Mouse (Mus musculus) embryonic facial prominence, embryonic 12.5 days (tissue): Measurements from ENCODE around the gene Ctnna2. TPM values are rescaled to one million over a fixed set of nuclear protein-coding genes. Genes with fewer than 3 reads are reported as not detected.

Experiments used
- ATAC-seq: fragments of 200-750 bp; cut with Nextera tagmentation; 2 replicates; pipeline ENCODE4 v1.8.0; 2017; ENCODE audit not compliant: insufficient number of reproducible peaks, insufficient read depth, low FRiP score, low TSS enrichment
- H3K27ac ChIP-seq: fragments of 300-500 bp; sonication (generic); 2 replicates; pipeline ENCODE4 v1.5.1; 2016; ENCODE audit warnings: mild to moderate bottlenecking
- H3K27me3 ChIP-seq: fragments of 300-500 bp; sonication (generic); 2 replicates; pipeline ENCODE4 v1.6.1; 2016; ENCODE audit warnings: mild to moderate bottlenecking, moderate library complexity
- H3K36me3 ChIP-seq: fragments of 300-500 bp; sonication (generic); 2 replicates; pipeline ENCODE4 v1.6.1; 2016; ENCODE audit warnings: mild to moderate bottlenecking
- H3K4me1 ChIP-seq: fragments of 300-500 bp; sonication (generic); 2 replicates; pipeline ENCODE4 v1.6.1; 2016
- H3K4me2 ChIP-seq: fragments of 300-500 bp; sonication (generic); replicated peaks from 2 replicates; pipeline ENCODE4 v1.6.1; 2016; ENCODE audit warnings: mild to moderate bottlenecking, moderate library complexity
- H3K4me3 ChIP-seq: fragments of 300-500 bp; sonication (generic); 2 replicates; pipeline ENCODE4 v1.5.1; 2016; ENCODE audit warnings: mild to moderate bottlenecking
- H3K9ac ChIP-seq: fragments of 300-500 bp; sonication (generic); 2 replicates; pipeline ENCODE4 v1.6.1; 2016; ENCODE audit warnings: mild to moderate bottlenecking, moderate library complexity
- H3K9me3 ChIP-seq: fragments of 300-500 bp; sonication (generic); 2 replicates; pipeline ENCODE4 v1.6.1; 2016; ENCODE audit warnings: mild to moderate bottlenecking, moderate library complexity
- WGBS: fragments of 180-500 bp; shearing (Covaris S2); methylation state at CpG from one replicate; pipeline ENCODE4 v1.1.7; 2016; 5-methylcytosine and 5-hydroxymethylcytosine counted together
- polyA plus RNA-seq: library from polyadenylated mRNA; unstranded; fragments of >200 nt; fragmentation: Nextera tagmentation; extraction: Ambion mirVana; gene quantifications from 2 replicates; pipeline ENCODE4 v1.2.1, GENCODE M21; 2016

Ctnna2 gene
- polyA plus RNA-seq = 16.8 and 18.3 TPM in 2 replicates

DNA sequence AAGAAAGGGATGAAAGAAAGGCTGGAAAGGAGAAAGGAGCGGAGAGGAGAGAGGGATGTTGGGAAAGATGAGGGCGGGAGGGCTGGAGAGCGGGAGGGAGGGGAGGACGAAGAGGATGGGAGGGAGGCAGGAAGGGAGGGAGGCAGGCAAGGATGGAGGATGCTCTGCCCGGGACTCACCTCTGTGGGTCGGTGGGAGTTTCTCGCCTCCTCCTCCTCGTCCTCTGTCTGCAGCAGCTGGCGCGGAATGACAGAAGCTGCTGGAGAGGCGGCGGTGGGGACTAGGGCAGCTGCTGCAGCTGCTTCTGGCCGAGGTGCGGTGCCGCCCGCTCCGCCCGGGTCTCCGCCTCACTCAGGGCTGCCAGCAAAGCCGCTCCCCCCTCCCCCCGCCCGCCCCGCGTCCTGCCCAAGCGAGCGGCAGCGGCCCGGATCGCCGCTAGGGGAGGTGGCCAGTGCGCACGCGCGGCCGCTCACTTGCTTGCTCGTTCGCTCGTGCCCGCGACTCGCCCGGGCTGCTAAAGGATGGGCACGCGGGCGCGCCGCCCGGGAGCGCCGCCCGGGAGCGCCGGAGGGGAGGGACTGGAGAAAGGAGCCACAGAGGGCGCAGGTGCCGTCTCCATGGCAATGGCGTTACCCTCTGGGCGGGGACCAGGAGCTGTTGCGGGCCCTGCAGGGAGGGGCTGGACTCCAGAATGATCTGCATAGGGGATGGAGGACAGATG lies at the start of gene Ctnna2:
Ctnna2 (minus strand) TSS at position 459 of the 721 bp plus-strand sequence.
- ATAC-seq = peak; percentile 95
- Histone ChIP-seq H3K9me3 (no peaks in the 10 kb centered on the region), H3K4me3 (peak within 1 kb of the TSS; percentile 57), H3K27me3 (no peaks in the 10 kb centered on the region), H3K4me2 (peak within 1 kb of the TSS; percentile 77), H3K9ac (peak within 1 kb of the TSS; percentile 58), H3K36me3 (no peaks in the 10 kb centered on the region), H3K4me1 (0 out of 2 replicates have a peak, but pooled peaks cover 3% of the 10 kb centered on the region), H3K27ac (0 out of 2 replicates have a peak within 1 kb of the TSS, but pooled peaks have one; percentile 37)
- WGBS = under 1% methylated on average over 47 of the region's 58 CpGs

DNA sequence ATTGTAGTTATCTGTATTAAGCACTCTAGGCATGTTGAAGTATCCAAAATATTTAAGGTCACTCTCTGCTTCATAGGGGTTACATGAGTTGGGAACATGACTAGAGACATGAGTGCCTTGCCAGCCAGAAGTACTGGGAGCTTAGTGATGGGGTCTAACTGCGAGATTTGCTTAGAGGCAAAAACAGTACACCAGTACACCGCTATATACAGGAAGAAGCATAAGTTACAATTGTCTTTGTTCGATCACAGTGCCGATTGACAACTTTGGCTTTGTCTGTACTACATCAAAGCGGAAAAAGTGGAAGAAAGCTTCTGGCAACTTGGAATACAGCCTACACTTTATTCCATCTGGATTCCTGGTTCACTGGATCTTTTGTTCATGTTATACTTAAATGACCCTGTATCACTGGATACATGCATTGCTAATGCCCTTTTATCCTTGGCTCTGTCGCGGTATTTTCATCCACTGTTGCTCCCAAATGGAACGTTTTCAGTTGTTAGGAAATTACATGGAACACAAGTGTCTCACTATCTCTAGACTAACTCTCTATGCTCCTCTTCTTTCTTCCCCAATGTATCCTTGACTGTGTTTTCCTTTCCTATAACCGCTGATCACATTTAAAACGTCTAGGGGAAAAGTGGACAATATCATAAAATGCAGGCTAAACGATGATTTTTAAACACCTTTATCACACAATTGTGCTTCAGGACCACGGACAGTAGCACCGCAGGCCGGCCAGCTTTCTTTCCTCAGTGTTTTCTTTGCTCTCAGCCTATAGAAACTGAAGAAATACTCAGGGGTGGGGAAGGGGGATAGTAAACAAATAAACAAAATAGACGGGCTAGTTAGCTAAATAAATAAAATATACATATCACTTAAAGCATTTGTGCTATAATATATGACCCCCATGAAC lies 896 bp upstream of the Ctnna2 start:
- ATAC-seq = peak; percentile 29
- no peaks in the 10 kb centered on the region for H3K9me3 ChIP-seq
- H3K9ac ChIP-seq = no peak overlapping the region
- H3K4me2 ChIP-seq = peak overlapping the region; percentile 77
- no peaks in the 10 kb centered on the region for H3K27me3 ChIP-seq
- H3K4me1 ChIP-seq = 0 out of 2 replicates have a peak, but pooled peaks cover 3% of the 10 kb centered on the region
- peak overlapping the region; percentile 57 for H3K4me3 ChIP-seq
- no peak overlapping the region for H3K27ac ChIP-seq
- H3K36me3 ChIP-seq = no peaks in the 10 kb centered on the region
- WGBS = 14% methylated on average over 15 of the region's 15 CpGs

DNA sequence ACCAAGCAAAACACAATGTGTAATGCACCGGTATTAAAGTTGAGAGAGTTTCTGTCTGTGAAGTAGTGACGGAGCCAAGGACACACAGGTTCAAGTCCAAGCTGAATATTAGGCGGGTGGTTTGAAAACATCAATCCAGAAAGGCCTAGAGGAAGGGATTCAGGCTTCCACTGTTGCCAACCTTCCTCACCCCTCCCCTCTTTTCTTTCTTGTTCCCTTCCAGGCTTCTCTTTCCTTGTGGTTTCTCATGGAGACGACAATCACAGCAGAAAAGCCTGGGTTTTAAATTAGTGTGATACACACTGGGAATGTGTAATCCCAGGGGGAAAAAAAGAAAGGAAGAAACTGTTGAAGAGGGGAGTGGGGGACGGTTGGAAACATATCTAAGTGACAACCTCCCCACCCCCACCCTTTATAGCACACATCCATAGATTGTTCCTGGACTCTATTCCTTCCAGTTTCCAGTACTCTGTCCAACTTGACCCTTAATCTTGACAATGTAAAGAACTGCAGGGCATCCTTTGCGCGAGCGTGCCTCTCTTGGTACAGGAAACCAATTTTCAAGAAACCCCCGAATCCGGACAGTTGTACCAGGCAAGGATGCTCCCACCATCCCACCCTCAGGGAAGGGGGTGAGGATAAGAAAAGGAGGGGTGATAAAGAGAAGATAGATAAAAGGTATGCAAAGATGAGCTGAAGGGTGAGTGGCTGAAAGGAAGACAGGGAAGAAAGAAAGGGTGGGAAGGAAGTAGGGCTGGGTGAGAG lies 841 bp downstream of the Ctnna2 start:
- no peaks in the 10 kb centered on the region for H3K27me3 ChIP-seq
- 0 out of 2 replicates have a peak overlapping the region, but pooled peaks have one; percentile 37 for H3K27ac ChIP-seq
- peak overlapping the region; percentile 77 for H3K4me2 ChIP-seq
- 0 out of 2 replicates have a peak, but pooled peaks cover 3% of the 10 kb centered on the region for H3K4me1 ChIP-seq
- peak overlapping the region; percentile 58 for H3K9ac ChIP-seq
- no peaks in the 10 kb centered on the region for H3K36me3 ChIP-seq
- ATAC-seq = 0 out of 2 replicates have a peak, but pooled peaks have one; percentile 28
- 16% methylated on average over 10 of the region's 10 CpGs for WGBS
- peak overlapping the region; percentile 57 for H3K4me3 ChIP-seq
- no peaks in the 10 kb centered on the region for H3K9me3 ChIP-seq

GRCm38 (mm10) chr6:77970545-77971242 lies 8.8 kb downstream of the Ctnna2 start:
- no peaks in the 10 kb centered on the region; the same call in 1 of the 2 replicates for H3K4me1 ChIP-seq
- WGBS = 51% methylated on average over 10 of the region's 10 CpGs
- no peak overlapping the region for H3K4me2 ChIP-seq
- no peak overlapping the region for H3K4me3 ChIP-seq
- no peaks in the 10 kb centered on the region for H3K36me3 ChIP-seq
- no peaks in the 10 kb centered on the region for H3K9me3 ChIP-seq
- H3K27me3 ChIP-seq = no peaks in the 10 kb centered on the region
- no peak overlapping the region for H3K27ac ChIP-seq
- H3K9ac ChIP-seq = no peak overlapping the region
- ATAC-seq = no peak

DNA sequence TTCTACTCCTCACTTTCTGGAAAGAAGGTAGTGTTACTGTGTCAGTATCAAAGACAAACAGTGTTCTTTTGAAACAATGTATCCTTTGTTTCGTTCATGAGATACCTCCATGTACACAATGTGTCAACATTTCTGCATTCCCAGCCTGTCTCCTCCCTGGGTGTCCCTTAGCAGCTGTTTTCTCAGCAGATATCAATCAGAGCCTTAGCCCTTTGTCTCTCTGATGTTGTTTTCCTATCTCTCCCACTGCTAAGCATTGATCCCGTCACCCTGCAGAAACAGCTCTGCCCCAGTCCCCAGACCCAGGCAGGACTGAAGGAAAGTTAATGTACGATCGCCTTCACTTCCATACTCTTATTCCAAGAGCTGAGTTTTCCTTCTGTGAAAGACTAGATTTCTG lies 9.7 kb downstream of the Ctnna2 start:
- ATAC-seq = no peak

DNA sequence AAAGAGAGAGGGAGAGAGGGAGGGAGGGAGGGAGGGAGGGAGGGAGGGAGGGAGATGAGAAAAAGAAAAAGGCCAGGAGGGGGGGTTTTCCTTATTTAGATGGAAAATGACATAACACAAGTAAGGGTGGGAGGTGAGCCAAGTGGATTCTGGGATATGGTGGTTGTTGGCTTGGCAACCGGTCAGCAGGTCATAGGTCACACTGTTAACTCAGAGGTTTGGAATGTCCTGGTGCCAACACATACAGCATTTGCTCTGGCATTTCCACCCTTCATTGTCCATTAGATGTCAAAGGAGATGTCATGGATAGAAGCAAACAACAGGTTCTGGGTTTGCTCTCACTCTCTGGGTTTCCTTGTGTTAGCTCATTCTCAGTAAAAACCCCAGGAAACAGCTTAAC lies 17.5 kb downstream of the Ctnna2 start:
- 40% methylated on average over 1 of the region's 1 CpGs for WGBS
- no peak overlapping the region for H3K9ac ChIP-seq

More for the DNA sequence above, 9.7 kb downstream of the Ctnna2 start:
- 39% methylated on average over 4 of the region's 4 CpGs for WGBS
- H3K9ac ChIP-seq = no peak overlapping the region
- no peaks in the 10 kb centered on the region for H3K9me3 ChIP-seq
- H3K27ac ChIP-seq = no peak overlapping the region
- no peaks in the 10 kb centered on the region; the same call in 1 of the 2 replicates for H3K4me1 ChIP-seq
- no peaks in the 10 kb centered on the region for H3K36me3 ChIP-seq
- H3K27me3 ChIP-seq = no peaks in the 10 kb centered on the region
- no peak overlapping the region for H3K4me2 ChIP-seq
- H3K4me3 ChIP-seq = no peak overlapping the region

DNA sequence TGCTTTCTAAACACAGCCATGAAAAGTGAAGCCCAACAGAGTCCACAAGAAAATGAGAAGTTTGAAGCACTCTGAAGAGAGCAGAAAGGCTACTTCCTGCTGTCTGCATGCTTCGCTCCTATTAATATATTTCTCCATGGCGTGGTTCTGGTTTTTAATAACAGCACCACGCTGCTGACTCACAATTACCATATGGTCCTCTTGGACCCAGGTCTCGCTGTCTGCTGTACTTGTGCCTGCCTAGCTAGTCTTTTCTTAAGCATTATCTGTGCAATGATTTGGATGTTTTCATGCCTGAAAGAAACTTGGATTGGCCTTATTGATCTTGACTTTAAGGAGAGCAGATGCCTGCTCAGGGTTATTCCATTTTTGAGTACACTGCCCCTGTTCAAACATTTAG lies 28.2 kb downstream of the Ctnna2 start:
- no peaks in the 10 kb centered on the region for H3K9me3 ChIP-seq
- no peak overlapping the region for H3K27ac ChIP-seq
- H3K36me3 ChIP-seq = no peaks in the 10 kb centered on the region
- H3K4me2 ChIP-seq = no peak overlapping the region
- no peak overlapping the region for H3K9ac ChIP-seq
- WGBS = 83% methylated on average over 4 of the region's 4 CpGs
- no peak overlapping the region for H3K4me3 ChIP-seq
- no peaks in the 10 kb centered on the region for H3K4me1 ChIP-seq
- H3K27me3 ChIP-seq = no peaks in the 10 kb centered on the region
- ATAC-seq = no peak

More for the DNA sequence above, 17.5 kb downstream of the Ctnna2 start:
- Histone ChIP-seq H3K4me2 (no peak overlapping the region), H3K27me3 (no peaks in the 10 kb centered on the region), H3K4me1 (no peaks in the 10 kb centered on the region), H3K9me3 (no peaks in the 10 kb centered on the region), H3K27ac (no peak overlapping the region), H3K4me3 (no peak overlapping the region), H3K36me3 (no peaks in the 10 kb centered on the region)
- ATAC-seq = no peak

DNA sequence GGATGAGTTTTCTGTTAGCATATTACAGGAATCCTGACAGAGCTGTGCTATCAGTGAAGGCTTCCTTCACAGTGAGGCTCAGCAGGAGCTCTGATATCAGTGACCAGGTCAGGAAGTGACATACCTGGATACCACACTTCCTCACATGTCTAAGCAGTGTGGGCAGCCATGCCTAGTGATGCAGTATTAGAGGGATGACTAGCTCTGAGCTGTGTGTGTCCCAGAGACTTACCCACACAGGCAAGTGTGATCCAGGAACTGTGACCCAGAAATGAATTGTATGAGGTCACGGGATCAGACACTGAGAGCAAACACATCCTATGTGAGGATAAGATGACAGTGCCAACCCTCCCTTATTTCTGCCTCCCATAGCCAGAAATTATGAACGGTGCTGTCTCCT lies 28.8 kb downstream of the Ctnna2 start:
- Histone ChIP-seq H3K4me1 (no peaks in the 10 kb centered on the region), H3K4me3 (no peak overlapping the region), H3K36me3 (no peaks in the 10 kb centered on the region), H3K27me3 (no peaks in the 10 kb centered on the region), H3K4me2 (no peak overlapping the region), H3K9ac (no peak overlapping the region), H3K9me3 (no peaks in the 10 kb centered on the region), H3K27ac (no peak overlapping the region)
- WGBS = 79% methylated on average over 2 of the region's 2 CpGs
- no peak for ATAC-seq

- no peak overlapping the region for H3K9ac ChIP-seq
- no peaks in the 10 kb centered on the region for H3K4me1 ChIP-seq
- no peak overlapping the region for H3K27ac ChIP-seq
- no peak for ATAC-seq
- 78% methylated on average over 3 of the region's 3 CpGs for WGBS
- no peaks in the 10 kb centered on the region for H3K36me3 ChIP-seq
- no peaks in the 10 kb centered on the region for H3K9me3 ChIP-seq
- no peaks in the 10 kb centered on the region for H3K27me3 ChIP-seq
- H3K4me2 ChIP-seq = no peak overlapping the region
- H3K4me3 ChIP-seq = no peak overlapping the region
Measured at GRCm38 (mm10) chr6:77929375-77929774, 50.1 kb downstream of the Ctnna2 start.

DNA sequence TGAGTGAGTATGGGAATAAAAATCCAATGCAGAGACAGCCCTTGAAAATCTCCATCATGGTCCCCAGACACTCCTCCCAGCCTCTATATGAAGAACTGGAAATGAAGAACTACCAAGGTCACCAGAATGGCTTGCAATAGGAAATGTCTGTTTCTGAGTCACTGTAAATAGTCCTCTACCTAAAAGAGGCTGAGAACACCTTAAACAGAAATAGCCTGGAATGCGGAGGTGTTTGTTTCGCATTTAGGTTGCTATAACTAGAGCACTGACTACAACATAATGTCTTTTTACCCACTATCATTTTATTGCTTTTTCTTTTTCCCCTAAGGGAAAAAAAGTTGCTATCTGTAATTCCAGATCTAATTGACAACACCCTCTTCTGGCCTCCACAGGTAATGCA lies 106.3 kb downstream of the Ctnna2 start:
- no peak overlapping the region for H3K27ac ChIP-seq
- no peak overlapping the region for H3K4me2 ChIP-seq
- H3K9me3 ChIP-seq = no peaks in the 10 kb centered on the region
- H3K27me3 ChIP-seq = no peaks in the 10 kb centered on the region
- 97% methylated on average over 2 of the region's 2 CpGs for WGBS
- no peaks in the 10 kb centered on the region for H3K36me3 ChIP-seq
- ATAC-seq = no peak
- no peaks in the 10 kb centered on the region for H3K4me1 ChIP-seq
- no peak overlapping the region for H3K9ac ChIP-seq
- H3K4me3 ChIP-seq = no peak overlapping the region

GRCm38 (mm10) chr6:77869313-77869712 lies 110.2 kb downstream of the Ctnna2 start:
- H3K4me3 ChIP-seq = no peak overlapping the region
- H3K27ac ChIP-seq = no peak overlapping the region
- no peaks in the 10 kb centered on the region for H3K36me3 ChIP-seq
- no peaks in the 10 kb centered on the region for H3K4me1 ChIP-seq
- H3K4me2 ChIP-seq = no peak overlapping the region
- no peak for ATAC-seq
- no peaks in the 10 kb centered on the region for H3K27me3 ChIP-seq
- no peak overlapping the region for H3K9ac ChIP-seq
- no peaks in the 10 kb centered on the region for H3K9me3 ChIP-seq
- 42% methylated on average over 2 of the region's 2 CpGs for WGBS
